Mouse (Mus musculus) thymus, adult 2 months (tissue): ENCODE data around the gene Eva1c.

Experiments
- CTCF ChIP-seq: fragments of 200-500 bp; IDR thresholded peaks from 2 replicates; pipeline ENCODE4 v1.5.1; 2012; ENCODE audit warnings: mild to moderate bottlenecking, control low read depth, low read length, moderate library complexity, borderline replicate concordance; ENCODE audit not compliant: control insufficient read depth, poor library complexity, insufficient read depth; ENCODE audit errors: extremely low read depth
- POLR2A ChIP-seq: fragments of 200-500 bp; IDR thresholded peaks from 2 replicates; pipeline ENCODE4 v1.6.1; 2012; ENCODE audit warnings: mild to moderate bottlenecking, low read length, control low read depth, moderate library complexity; ENCODE audit not compliant: control insufficient read depth, poor library complexity, insufficient read depth; ENCODE audit errors: extremely low read depth

DNA sequence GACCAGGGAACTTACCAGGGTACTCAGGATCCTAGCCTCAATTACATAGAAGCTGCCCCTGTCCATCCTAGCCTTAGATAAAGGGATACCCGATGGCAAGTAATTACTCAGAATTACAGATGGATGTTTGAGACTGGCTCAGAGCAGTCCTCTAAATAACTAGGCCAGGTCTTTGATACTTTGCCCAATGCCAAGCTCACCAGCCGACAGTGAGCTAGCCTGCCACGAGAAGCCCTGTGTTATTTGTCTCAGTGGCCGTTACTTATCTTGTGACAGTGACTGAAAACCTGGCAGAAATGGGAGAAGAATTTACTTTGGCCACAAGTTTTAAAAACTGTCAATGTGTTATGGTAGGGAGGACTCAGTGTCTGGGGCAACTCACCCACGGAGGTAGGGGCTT is 14.4 kb upstream of the Eva1c start:
- TF ChIP-seq CTCF (no peak), POLR2A (no peak)
